ENCODE assay signal across 8 mouse cellular contexts in the genomic region with DNA sequence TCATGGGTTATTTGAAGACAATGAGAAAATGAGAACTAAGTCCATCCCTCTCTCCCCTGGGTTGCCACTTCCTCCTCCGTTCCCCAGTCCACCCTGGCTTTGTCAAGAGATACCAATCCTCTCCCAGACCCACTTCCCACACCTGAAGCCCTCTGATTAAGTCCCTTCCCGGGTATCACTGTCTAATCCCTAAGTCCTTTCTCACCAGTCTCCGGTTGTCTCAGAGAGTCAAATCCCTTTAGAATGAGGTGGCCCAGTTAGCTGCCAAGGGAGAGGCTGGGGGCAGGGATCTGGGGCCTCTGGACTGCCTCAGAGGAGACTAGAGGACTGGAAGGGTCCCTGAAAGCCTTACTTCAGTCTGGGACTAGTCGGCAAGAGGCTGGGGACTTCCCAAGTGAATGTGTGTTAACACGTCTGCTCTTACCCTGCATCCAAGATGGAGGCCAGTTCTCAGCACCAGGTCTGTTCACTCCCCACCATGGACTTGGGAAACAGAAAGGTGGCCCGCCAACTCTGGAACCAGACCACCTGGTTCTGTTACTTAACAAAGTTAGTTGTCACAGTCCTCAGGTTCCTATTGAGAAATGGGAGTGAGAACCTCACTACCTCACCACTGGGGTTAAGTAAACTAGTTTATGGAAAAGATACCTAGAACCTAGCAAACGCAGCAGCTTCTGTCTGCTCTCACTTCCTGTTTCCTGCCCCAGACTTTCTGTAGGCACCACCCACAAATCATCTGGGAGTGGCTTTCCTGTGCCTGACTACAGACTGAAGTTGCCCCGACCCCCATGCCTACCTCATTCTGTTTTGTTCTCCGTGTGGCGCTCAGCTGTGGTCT. TPM values are rescaled to one million over a fixed set of nuclear protein-coding genes. Genes with fewer than 3 reads are reported as not detected.
DNase-seq lines count a peak whose midpoint lies in the region; ATAC-seq lines count a peak whose summit lies in the region.

Gene Sec14l2 (minus strand): TSS at position 674 of the 838 bp plus-strand sequence.

- H3K27me3 ChIP-seq in erythroblast, embryonic 14.5 days (ENCODE audit: control insufficient read depth) = peaks cover 37% of the 10 kb centered on the region

- no peak for ATAC-seq in erythroblast, adult 5-6 weeks (replicated peaks; ENCODE audit: low FRiP score, poor library complexity, severe bottlenecking)
- peak; percentile 60 for ATAC-seq in neutrophil, adult 5-6 weeks (ENCODE audit: extremely low read depth, insufficient number of reproducible peaks, low FRiP score, poor library complexity, severe bottlenecking)

- peak within 1 kb of the TSS; percentile 29 for H3K4me3 ChIP-seq in erythroblast, embryonic 14.5 days (replicated peaks)

- H3K4me1 ChIP-seq in erythroblast, embryonic 14.5 days (ENCODE audit: control insufficient read depth) = peaks cover 44% of the 10 kb centered on the region

- H3K36me3 ChIP-seq in erythroblast, embryonic 14.5 days (ENCODE audit: control insufficient read depth) = no peaks in the 10 kb centered on the region; the same call in 1 of the 2 replicates

- intact Hi-C loops in left cerebral cortex, postnatal 25 days (cut with DNase I) = no loop called here

- DNase-seq in MEL-GATA-1-ER (ENCODE audit: extremely low read depth, low read depth) = peak; percentile 83
- DNase-seq in left cerebral cortex, postnatal 25 days (ENCODE audit: low spot score in 2 of 2) = no peak
- no peak for DNase-seq in adipocyte (ENCODE audit: low spot score)
- DNase-seq in ovary, adult 18-20 months (ENCODE audit: low spot score) = no peak
- DNase-seq in urinary bladder, postnatal 10 days (ENCODE audit: low spot score) = no peak

- peaks cover 8% of the 10 kb centered on the region for H3K9me3 ChIP-seq in erythroblast, embryonic 14.5 days (ENCODE audit: control insufficient read depth, low read length)

RNA-seq across cellular contexts. Expression of gene Sec14l2, which starts in this region (rescaled TPM):
- 0.45 and 0.67 TPM in 2 replicates for polyA plus RNA-seq in erythroblast, embryonic 14.5 days (2012)
- total RNA-seq in erythroblast, adult 5-6 weeks (2015; ENCODE audit: low replicate concordance) = 1.5 and 7.7 TPM in 2 replicates
- 2.5 and 9.9 TPM in 2 replicates for total RNA-seq in erythroblast, adult 5-6 weeks (2017; ENCODE audit: low replicate concordance)
- 10 to 100 TPM; 35.6 to 35.8 TPM for total RNA-seq in left cerebral cortex, postnatal 25 days (2021)
- 0.47 TPM in 1 of 2 replicates, not detected in the other for total RNA-seq in neutrophil, adult 5-6 weeks (2017)

Comparison
In these comparisons a context has a peak if more than half of its experiments do, and no peak if none do; other contexts are left out.
1. Peak in ATAC-seq in neutrophil, adult 5-6 weeks; RNA of the gene not detected or under 1 TPM.